Mouse (Mus musculus) c-Kit-positive CD71-positive TER-119-negative erythroid progenitor cells, embryonic 14.5 days (primary cell): ENCODE measurements around the gene Tcerg1l.

Source experiments
- DNase-seq: peaks from one replicate; pipeline ENCODE4 v3.0.0-alpha.2; 2013; ENCODE audit warnings: low read depth

The Tcerg1l gene

GRCm38 (mm10) chr7:138217556-138218098 is 179.9 kb downstream of the Tcerg1l start:
- DNase-seq: no peak

- no peak for DNase-seq
Observed at GRCm38 (mm10) chr7:138215177-138215830, 182.2 kb downstream of the Tcerg1l start.

- DNase-seq: no peak
Observed at GRCm38 (mm10) chr7:138214710-138215109, 182.8 kb downstream of the Tcerg1l start.

- DNase-seq: no peak
Observed at GRCm38 (mm10) chr7:138209769-138210168, 187.8 kb downstream of the Tcerg1l start.

GRCm38 (mm10) chr7:138205124-138205523 is 192.4 kb downstream of the Tcerg1l start:
- no peak for DNase-seq

- no peak for DNase-seq
Observed at GRCm38 (mm10) chr7:138202162-138202832, 195.2 kb downstream of the Tcerg1l start.

- no peak for DNase-seq
Observed at GRCm38 (mm10) chr7:138199333-138200058, 198.0 kb downstream of the Tcerg1l start.

- DNase-seq: no peak
Observed at GRCm38 (mm10) chr7:138196139-138196538, 201.4 kb downstream of the Tcerg1l start.

- DNase-seq: no peak
Observed at GRCm38 (mm10) chr7:138184197-138184596, 213.3 kb downstream of the Tcerg1l start.

- no peak for DNase-seq
Observed at GRCm38 (mm10) chr7:138182216-138182615, 215.3 kb downstream of the Tcerg1l start.

- DNase-seq: no peak
Observed at GRCm38 (mm10) chr7:138178617-138179016, 218.9 kb downstream of the Tcerg1l start.

- DNase-seq: no peak
Observed at GRCm38 (mm10) chr7:138176026-138176425, 221.5 kb downstream of the Tcerg1l start.

- DNase-seq: no peak
Observed at GRCm38 (mm10) chr7:138170389-138170788, 227.1 kb downstream of the Tcerg1l start.
